Mouse (Mus musculus) kidney, adult 18-20 months (tissue): ENCODE data around the gene Gm21977.
"Not testable (repeated sequence)": the region's sequence is repeated elsewhere in the genome, so short reads cannot be mapped to it uniquely, and the experiment has no call there.

Source experiments
- DNase-seq: peaks from one replicate; pipeline ENCODE4 v3.0.0; 2021

Gm21977 gene

GRCm38 (mm10) chr14:42853377-42853776 is at the start of gene Gm21977:
Gm21977 (minus strand) TSS chr14:42853477.
- DNase-seq = not testable (repeated sequence)
